Mouse (Mus musculus) lung, postnatal 0 days (tissue): Measurements from ENCODE around the gene Cdx2.

Source experiments
- CTCF ChIP-seq: IDR thresholded peaks from 2 replicates; pipeline ENCODE4 v1.5.1; 2016; ENCODE audit warnings: antibody characterized with exemption, mild to moderate bottlenecking
- EP300 ChIP-seq: IDR thresholded peaks from 2 replicates; pipeline ENCODE4 v1.6.1; 2016; ENCODE audit warnings: antibody characterized with exemption, mild to moderate bottlenecking, control low read depth

GRCm38 (mm10) chr5:147312830-147313685 is 6.0 kb upstream of the Cdx2 start:
- TF ChIP-seq EP300: no peak
- no peak for TF ChIP-seq CTCF
